Mouse (Mus musculus): ENCODE results near the gene Itga7. TPM values are rescaled to one million over a fixed set of nuclear protein-coding genes. Genes with fewer than 3 reads are reported as not detected.

The Itga7 gene
- total and polyA plus RNA-seq, 3 experiments = 0.04 to 0.14 TPM; not detected in 1

DNA sequence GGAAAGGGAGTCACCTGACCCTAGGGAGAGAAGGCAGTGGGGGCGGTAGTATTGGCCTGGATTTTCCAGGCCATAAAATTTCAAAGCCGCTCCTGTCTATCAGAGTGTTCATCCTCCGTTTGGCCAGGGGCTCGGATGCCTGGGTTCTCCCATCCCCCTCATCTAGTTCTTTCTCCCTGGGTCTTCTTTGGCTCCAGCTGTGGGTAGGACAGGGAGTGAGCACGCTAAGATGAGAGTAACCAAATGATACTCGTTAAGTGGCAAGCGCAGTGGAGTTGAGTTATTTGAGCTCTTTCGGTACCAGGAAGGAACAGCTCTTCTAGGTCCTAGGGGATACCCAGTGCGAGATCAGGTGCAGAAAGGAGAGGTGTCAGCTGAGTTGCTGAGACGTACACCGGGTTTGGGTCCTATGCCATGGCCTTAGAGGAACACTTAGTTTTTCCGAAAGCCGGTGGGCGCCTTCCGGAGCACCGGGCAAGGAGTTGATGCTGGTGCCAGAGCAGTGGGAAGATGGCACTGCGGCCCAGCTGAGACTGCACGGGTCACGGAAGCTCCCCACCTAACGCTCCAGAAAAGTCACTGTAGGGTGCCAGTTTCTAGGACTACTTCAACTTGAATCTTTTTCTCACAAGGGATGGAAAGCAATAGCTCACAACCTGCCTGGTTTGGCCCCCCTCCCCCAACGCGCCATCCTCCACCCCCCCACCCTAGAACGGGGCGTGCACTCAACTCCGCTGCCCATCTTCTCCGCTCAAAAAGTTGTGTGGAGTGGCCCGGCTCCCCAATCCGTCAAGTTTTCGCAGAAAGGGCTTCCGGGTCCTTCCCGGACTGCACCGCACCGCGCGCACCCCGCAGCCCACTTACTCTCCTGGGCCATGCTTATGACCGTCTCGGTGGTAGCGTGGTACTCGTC lies 43.0 kb upstream of the Itga7 start:
- DNase-seq (ENCODE audit: low read depth, low spot score) = no peak
- Histone ChIP-seq H3K4me1 (ENCODE audit: control insufficient read depth in 1 of 2, insufficient read depth in 2 of 2, low read length in 2 of 2) (peaks cover 0 to 16% of the 10 kb centered on the region in 2 experiments; a peak in 3 of 4 replicates), H3K9ac (ENCODE audit: control insufficient read depth, low read depth, low read length, poor library complexity, severe bottlenecking) (peak overlapping the region; percentile 83), H3K27ac (ENCODE audit: control insufficient read depth, low read depth, low read length) (no peak overlapping the region), H3K4me3 (ENCODE audit: control insufficient read depth in 1 of 2, insufficient read depth in 1 of 2, low read depth in 2 of 2, low read length in 2 of 2) (peak overlapping the region; percentile 89 to 95), H3K36me3 (ENCODE audit: control insufficient read depth in 1 of 2, insufficient read depth in 2 of 2, low read length in 2 of 2) (peaks cover 0 to 7% of the 10 kb centered on the region in 2 experiments; a peak in 2 of 4 replicates), H3K79me2 (ENCODE audit: control insufficient read depth, insufficient read depth, low read length, poor library complexity) (peaks cover 3% of the 10 kb centered on the region; the same call in 1 of the 2 replicates), H3K9me3 (replicated peaks; ENCODE audit: insufficient read depth, low read length) (no peaks in the 10 kb centered on the region), H3K27me3 (ENCODE audit: control insufficient read depth in 1 of 2, insufficient read depth in 2 of 2, low read length in 2 of 2) (no peaks in the 10 kb centered on the region)
- TF ChIP-seq RAD21 (IDR thresholded peaks at IDR 0.05; ENCODE audit: low read depth, low read length) = no peak
- no peak for TF ChIP-seq MAX (IDR thresholded peaks at IDR 0.05; ENCODE audit: low read length)
- no peak for TF ChIP-seq CTCF (IDR thresholded peaks at IDR 0.05 in 2 of 3, conservative IDR thresholded peaks at IDR 0.05 in 1 of 3; ENCODE audit: control insufficient read depth in 1 of 3, insufficient read depth in 1 of 3, low read depth in 2 of 3, low read length in 3 of 3, poor library complexity in 1 of 3, severe bottlenecking in 1 of 3)
- no peak for TF ChIP-seq POLR2AphosphoS2 (IDR thresholded peaks at IDR 0.05; ENCODE audit: low read length)
- TF ChIP-seq MXI1 (IDR thresholded peaks at IDR 0.05; ENCODE audit: low read depth, low read length) = 0 out of 2 replicates have a peak, but pooled peaks have one; percentile 18
- no peak for TF ChIP-seq UBTF (IDR thresholded peaks at IDR 0.05; ENCODE audit: borderline replicate concordance, insufficient read depth, low read depth, low read length)
- TF ChIP-seq MAZ (IDR thresholded peaks at IDR 0.05; ENCODE audit: low read depth, low read length) = peak; percentile 45; the same call in 1 of the 2 replicates
- TF ChIP-seq ETS1 (IDR thresholded peaks at IDR 0.05; ENCODE audit: low read depth, low read length) = no peak
- TF ChIP-seq ZMIZ1 (IDR thresholded peaks at IDR 0.05; ENCODE audit: low read depth, low read length) = no peak
- TF ChIP-seq ELF1 (IDR thresholded peaks at IDR 0.05; ENCODE audit: low read depth, low read length) = peak; percentile 34; the same call in 1 of the 2 replicates
- no peak for TF ChIP-seq TAL1 (IDR thresholded peaks at IDR 0.05; ENCODE audit: low read length)
- no peak for TF ChIP-seq HCFC1 (IDR thresholded peaks at IDR 0.05; ENCODE audit: low read depth, low read length)
- no peak for TF ChIP-seq CHD2 (IDR thresholded peaks at IDR 0.05; ENCODE audit: low read length)
- no peak for TF ChIP-seq MAFK (IDR thresholded peaks at IDR 0.05; ENCODE audit: borderline replicate concordance, low read depth, low read length)
- no peak for TF ChIP-seq NRF1 (IDR thresholded peaks at IDR 0.05; ENCODE audit: insufficient read depth, low read depth, low read length, poor library complexity, severe bottlenecking)
- TF ChIP-seq USF1 (IDR thresholded peaks at IDR 0.05; ENCODE audit: low read depth, low read length) = 0 out of 2 replicates have a peak, but pooled peaks have one; percentile 18
- TF ChIP-seq GABPA (IDR thresholded peaks at IDR 0.05; ENCODE audit: low read depth, low read length) = no peak
- TF ChIP-seq KAT2A (conservative IDR thresholded peaks at IDR 0.05; ENCODE audit: low read depth, low read length) = no peak
- TF ChIP-seq JUND (IDR thresholded peaks at IDR 0.05; ENCODE audit: low read depth, low read length) = no peak
- no peak for TF ChIP-seq POLR2AphosphoS5 (IDR thresholded peaks at IDR 0.05; ENCODE audit: borderline replicate concordance, low read depth, low read length)
- no peak for TF ChIP-seq ZKSCAN1 (IDR thresholded peaks at IDR 0.05; ENCODE audit: low read depth, low read length)
- no peak for TF ChIP-seq MEF2A (IDR thresholded peaks at IDR 0.05; ENCODE audit: extremely low read depth, insufficient replicate concordance, low read depth, low read length, poor library complexity, severe bottlenecking)
- TF ChIP-seq USF2 (IDR thresholded peaks at IDR 0.05; ENCODE audit: borderline replicate concordance in 1 of 2, insufficient read depth in 1 of 2, low read depth in 1 of 2, low read length in 2 of 2) = no peak
- TF ChIP-seq SIN3A (IDR thresholded peaks at IDR 0.05; ENCODE audit: low read length) = no peak
- TF ChIP-seq RCOR1 (IDR thresholded peaks at IDR 0.05; ENCODE audit: low read depth, low read length) = no peak
- TF ChIP-seq E2F4 (IDR thresholded peaks at IDR 0.05; ENCODE audit: borderline replicate concordance, low read depth, low read length) = no peak
